Mouse (Mus musculus): ENCODE data around the gene Hnrnpul1. TPM values are rescaled to one million over a fixed set of nuclear protein-coding genes. Genes with fewer than 3 reads are reported as not detected.

Hnrnpul1 gene
- total RNA-seq, 1 experiment = 67.1 TPM

- DNase-seq (ENCODE audit: low read depth, low spot score) = no peak
- in situ Hi-C loops (cut with MboI; ENCODE audit: low sequenced_read_pairs in 2 of 2, unreplicated experiment in 2 of 2) = no loop called here
These were observed 53.8 kb downstream of the Hnrnpul1 start for GRCm38 (mm10) chr7:25700732-25701131.

GRCm38 (mm10) chr7:25699851-25700250, 54.7 kb downstream of the Hnrnpul1 start:
- H3K27ac ChIP-seq (ENCODE audit: insufficient read depth, low read depth, low read length, poor library complexity, severe bottlenecking) = no peak overlapping the region
- H3K4me1 ChIP-seq (ENCODE audit: control insufficient read depth in 2 of 2, insufficient read depth in 2 of 2, low read length in 2 of 2, poor library complexity in 1 of 2) = peaks cover 0 to 1% of the 10 kb centered on the region in 2 experiments; a peak in 1 of 4 replicates
- H3K36me3 ChIP-seq (ENCODE audit: control insufficient read depth, insufficient read depth, low read length, poor library complexity, severe bottlenecking) = no peaks in the 10 kb centered on the region
- 0 out of 2 replicates have a peak, but pooled peaks have one; percentile 29 for TF ChIP-seq ZNF384 (IDR thresholded peaks at IDR 0.05; ENCODE audit: low read depth, low read length)
- no peak for TF ChIP-seq CHD2 (IDR thresholded peaks at IDR 0.05; ENCODE audit: low read depth, low read length)
- H3K4me3 ChIP-seq (ENCODE audit: insufficient read depth in 1 of 2, low read depth in 1 of 2, low read length in 2 of 2, poor library complexity in 1 of 2, severe bottlenecking in 1 of 2) = no peak overlapping the region
- in situ Hi-C loops (cut with MboI; ENCODE audit: low sequenced_read_pairs in 2 of 2, unreplicated experiment in 2 of 2) = no loop called here
- no peaks in the 10 kb centered on the region for H3K9me3 ChIP-seq (ENCODE audit: control insufficient read depth, insufficient read depth, low read depth, low read length)
- no peak overlapping the region for H3K9ac ChIP-seq (ENCODE audit: insufficient read depth, low read depth, low read length, poor library complexity, severe bottlenecking)
- no peak for DNase-seq (ENCODE audit: low read depth, low spot score)

More at GRCm38 (mm10) chr7:25700732-25701131, 53.8 kb downstream of the Hnrnpul1 start:
- Histone ChIP-seq H3K9me3 (ENCODE audit: control insufficient read depth, insufficient read depth, low read depth, low read length) (no peaks in the 10 kb centered on the region), H3K36me3 (ENCODE audit: control insufficient read depth, insufficient read depth, low read length, poor library complexity, severe bottlenecking) (no peaks in the 10 kb centered on the region), H3K4me1 (ENCODE audit: control insufficient read depth in 2 of 2, insufficient read depth in 2 of 2, low read length in 2 of 2, poor library complexity in 1 of 2) (peaks cover 0 to 5% of the 10 kb centered on the region in 2 experiments; a peak in 1 of 4 replicates), H3K27ac (ENCODE audit: insufficient read depth, low read depth, low read length, poor library complexity, severe bottlenecking) (no peak overlapping the region), H3K9ac (ENCODE audit: insufficient read depth, low read depth, low read length, poor library complexity, severe bottlenecking) (no peak overlapping the region), H3K4me3 (ENCODE audit: insufficient read depth in 1 of 2, low read depth in 1 of 2, low read length in 2 of 2, poor library complexity in 1 of 2, severe bottlenecking in 1 of 2) (no peak overlapping the region)
- TF ChIP-seq ZNF384 (IDR thresholded peaks at IDR 0.05; ENCODE audit: low read depth, low read length) (no peak), MAFK (IDR thresholded peaks at IDR 0.05; ENCODE audit: insufficient read depth, low read depth, low read length) (no peak), CHD2 (IDR thresholded peaks at IDR 0.05; ENCODE audit: low read depth, low read length) (no peak)

GRCm38 (mm10) chr7:25694104-25694503, 60.5 kb downstream of the Hnrnpul1 start:
- H3K36me3 ChIP-seq (ENCODE audit: control insufficient read depth, insufficient read depth, low read length, poor library complexity, severe bottlenecking) = no peaks in the 10 kb centered on the region
- H3K9ac ChIP-seq (ENCODE audit: insufficient read depth, low read depth, low read length, poor library complexity, severe bottlenecking) = no peak overlapping the region
- peaks cover 0 to 3% of the 10 kb centered on the region in 2 experiments; a peak in 1 of 4 replicates for H3K4me1 ChIP-seq (ENCODE audit: control insufficient read depth in 2 of 2, insufficient read depth in 2 of 2, low read length in 2 of 2, poor library complexity in 1 of 2)
- H3K27ac ChIP-seq (ENCODE audit: insufficient read depth, low read depth, low read length, poor library complexity, severe bottlenecking) = no peak overlapping the region
- DNase-seq (ENCODE audit: low read depth, low spot score) = no peak
- in situ Hi-C loops (cut with MboI; ENCODE audit: low sequenced_read_pairs in 2 of 2, unreplicated experiment in 2 of 2) = no loop called here
- no peaks in the 10 kb centered on the region for H3K9me3 ChIP-seq (ENCODE audit: control insufficient read depth, insufficient read depth, low read depth, low read length)
- H3K4me3 ChIP-seq (ENCODE audit: insufficient read depth in 1 of 2, low read depth in 1 of 2, low read length in 2 of 2, poor library complexity in 1 of 2, severe bottlenecking in 1 of 2) = no peak overlapping the region
- TF ChIP-seq HCFC1 (IDR thresholded peaks at IDR 0.05; ENCODE audit: borderline replicate concordance, insufficient read depth, low read length) = no peak
- TF ChIP-seq ZC3H11A (IDR thresholded peaks at IDR 0.05; ENCODE audit: borderline replicate concordance, low read depth, low read length) = no peak
- TF ChIP-seq MAFK (IDR thresholded peaks at IDR 0.05; ENCODE audit: insufficient read depth, low read depth, low read length) = no peak
- no peak for TF ChIP-seq ZNF384 (IDR thresholded peaks at IDR 0.05; ENCODE audit: low read depth, low read length)
- TF ChIP-seq CHD2 (IDR thresholded peaks at IDR 0.05; ENCODE audit: low read depth, low read length) = no peak

GRCm38 (mm10) chr7:25690051-25690450, 64.5 kb downstream of the Hnrnpul1 start:
- TF ChIP-seq MAFK (IDR thresholded peaks at IDR 0.05; ENCODE audit: insufficient read depth, low read depth, low read length) (no peak), CHD2 (IDR thresholded peaks at IDR 0.05; ENCODE audit: low read depth, low read length) (no peak), ZNF384 (IDR thresholded peaks at IDR 0.05; ENCODE audit: low read depth, low read length) (no peak), HCFC1 (IDR thresholded peaks at IDR 0.05; ENCODE audit: borderline replicate concordance, insufficient read depth, low read length) (no peak)
- Histone ChIP-seq H3K36me3 (ENCODE audit: control insufficient read depth, insufficient read depth, low read length, poor library complexity, severe bottlenecking) (no peaks in the 10 kb centered on the region), H3K9ac (ENCODE audit: insufficient read depth, low read depth, low read length, poor library complexity, severe bottlenecking) (no peak overlapping the region), H3K4me3 (ENCODE audit: insufficient read depth in 1 of 2, low read depth in 1 of 2, low read length in 2 of 2, poor library complexity in 1 of 2, severe bottlenecking in 1 of 2) (no peak overlapping the region), H3K27ac (ENCODE audit: insufficient read depth, low read depth, low read length, poor library complexity, severe bottlenecking) (no peak overlapping the region), H3K4me1 (ENCODE audit: control insufficient read depth in 2 of 2, insufficient read depth in 2 of 2, low read length in 2 of 2, poor library complexity in 1 of 2) (peaks cover 0 to 5% of the 10 kb centered on the region in 2 experiments; a peak in 1 of 4 replicates), H3K9me3 (ENCODE audit: control insufficient read depth, insufficient read depth, low read depth, low read length) (no peaks in the 10 kb centered on the region)
- DNase-seq (ENCODE audit: low read depth, low spot score) = no peak
- in situ Hi-C loops (cut with MboI; ENCODE audit: low sequenced_read_pairs in 2 of 2, unreplicated experiment in 2 of 2) = no loop called here

- no peak overlapping the region for H3K27ac ChIP-seq (ENCODE audit: insufficient read depth, low read depth, low read length, poor library complexity, severe bottlenecking)
- H3K36me3 ChIP-seq (ENCODE audit: control insufficient read depth, insufficient read depth, low read length, poor library complexity, severe bottlenecking) = no peaks in the 10 kb centered on the region
- no peak overlapping the region for H3K9ac ChIP-seq (ENCODE audit: insufficient read depth, low read depth, low read length, poor library complexity, severe bottlenecking)
These were observed 64.9 kb downstream of the Hnrnpul1 start for GRCm38 (mm10) chr7:25689603-25690021.

More at GRCm38 (mm10) chr7:25689603-25690021, 64.9 kb downstream of the Hnrnpul1 start:
- in situ Hi-C loops (cut with MboI; ENCODE audit: low sequenced_read_pairs in 2 of 2, unreplicated experiment in 2 of 2) = no loop called here
- Histone ChIP-seq H3K4me3 (ENCODE audit: insufficient read depth in 1 of 2, low read depth in 1 of 2, low read length in 2 of 2, poor library complexity in 1 of 2, severe bottlenecking in 1 of 2) (peak overlapping the region; percentile 46 to 77; a peak in 3 of 4 replicates), H3K4me1 (ENCODE audit: control insufficient read depth in 2 of 2, insufficient read depth in 2 of 2, low read length in 2 of 2, poor library complexity in 1 of 2) (peaks cover 0 to 5% of the 10 kb centered on the region in 2 experiments; a peak in 1 of 4 replicates), H3K9me3 (ENCODE audit: control insufficient read depth, insufficient read depth, low read depth, low read length) (no peaks in the 10 kb centered on the region)
- no peak for DNase-seq (ENCODE audit: low read depth, low spot score)
- TF ChIP-seq ZNF384 (IDR thresholded peaks at IDR 0.05; ENCODE audit: low read depth, low read length) = no peak
- no peak for TF ChIP-seq HCFC1 (IDR thresholded peaks at IDR 0.05; ENCODE audit: borderline replicate concordance, insufficient read depth, low read length)
- no peak for TF ChIP-seq CHD2 (IDR thresholded peaks at IDR 0.05; ENCODE audit: low read depth, low read length)
- TF ChIP-seq ZC3H11A (IDR thresholded peaks at IDR 0.05; ENCODE audit: borderline replicate concordance, low read depth, low read length) = no peak
- no peak for TF ChIP-seq MAFK (IDR thresholded peaks at IDR 0.05; ENCODE audit: insufficient read depth, low read depth, low read length)

Measured in ES-E14 (cell line).